Mouse (Mus musculus) central nervous system, embryonic 11.5 days (tissue): Measurements from ENCODE around the gene Ppp1r13b. TPM values are rescaled to one million over a fixed set of nuclear protein-coding genes. Genes with fewer than 3 reads are reported as not detected.

Experiments
- polyA plus RNA-seq: library from polyadenylated mRNA; depleted of rRNA; stranded (reverse); fragments of >200 nt; gene quantifications from 2 replicates; pipeline ENCODE4 v1.2.3, GENCODE M21; 2012; rRNA removed

The Ppp1r13b gene
- 5.6 and 8.7 TPM in 2 replicates for polyA plus RNA-seq

DNA sequence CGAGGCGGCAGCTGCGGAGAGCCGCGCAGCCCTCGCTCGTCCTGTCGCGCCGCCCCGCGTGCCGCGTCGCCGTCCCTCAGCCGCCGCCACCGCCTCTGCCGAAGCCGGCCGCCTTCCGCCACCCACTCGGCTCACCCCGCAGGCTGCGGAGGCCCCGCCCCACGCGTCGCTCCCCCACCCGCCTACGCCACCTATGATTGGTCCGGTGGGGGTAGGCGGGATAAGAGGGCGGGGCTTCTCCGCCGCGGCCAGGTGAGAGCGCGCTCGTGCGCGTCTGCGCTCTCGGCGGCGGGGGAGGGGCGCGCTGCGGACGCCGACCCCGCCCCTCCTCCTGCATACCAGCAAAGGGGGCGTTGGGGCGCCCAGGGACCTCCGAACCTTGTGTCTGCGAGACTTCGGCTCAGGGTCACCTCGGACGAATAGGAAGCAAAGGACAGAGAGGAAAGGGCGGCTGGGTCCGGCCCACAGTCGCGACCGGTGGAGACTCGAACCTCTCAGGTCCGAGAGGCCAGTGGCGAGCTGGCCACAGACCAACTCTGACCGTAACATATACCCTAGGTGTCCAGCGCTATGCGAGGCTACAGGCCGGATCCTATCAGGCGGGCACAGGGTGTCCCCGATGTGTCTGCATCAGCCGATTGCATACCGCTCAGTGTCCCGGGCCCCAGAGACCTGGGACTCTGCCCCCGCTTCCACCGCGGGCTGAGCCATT is at the start of gene Ppp1r13b:
Gene Ppp1r13b, minus strand, starts transcription at position 141 of the 712 bp plus-strand sequence.

DNA sequence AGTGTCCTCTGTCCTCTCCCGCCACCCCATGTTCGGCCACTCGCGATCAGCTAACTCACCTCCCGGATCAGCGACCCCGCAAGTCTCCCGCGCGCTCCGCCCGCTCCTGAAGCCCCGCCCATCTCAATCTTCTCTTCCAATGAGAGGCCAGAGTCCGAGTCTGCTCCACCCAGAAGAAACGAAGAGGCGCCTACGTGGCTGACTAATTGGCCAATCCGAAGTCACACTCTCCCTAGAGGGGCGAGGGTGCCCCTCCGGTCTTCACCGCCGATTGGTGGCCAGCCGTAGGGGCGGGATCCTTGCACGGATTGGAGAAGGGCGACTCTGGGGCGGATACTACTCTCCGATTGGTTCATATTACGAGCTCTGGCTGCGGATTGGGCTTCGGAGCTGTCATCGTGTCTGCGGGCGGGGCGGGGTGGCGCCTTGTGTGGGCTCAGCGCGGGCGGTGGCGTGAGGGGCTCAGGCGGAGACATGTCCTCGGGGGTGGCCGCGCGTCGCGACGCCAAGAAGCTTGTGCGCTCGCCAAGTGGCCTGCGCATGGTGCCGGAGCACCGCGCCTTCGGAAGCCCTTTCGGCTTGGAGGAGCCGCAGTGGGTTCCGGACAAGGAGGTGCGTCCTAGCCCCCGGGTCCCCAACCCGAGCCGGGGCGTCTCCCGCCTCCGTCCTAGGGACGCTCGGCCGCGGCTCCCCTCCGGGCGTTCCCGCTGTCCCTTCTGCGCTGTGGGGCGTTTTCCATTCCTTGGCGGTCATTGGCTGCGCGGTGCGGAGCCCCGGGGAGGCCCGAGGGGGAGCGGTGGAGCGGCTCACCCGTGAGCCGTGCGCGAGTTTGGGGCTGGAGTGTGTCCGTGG is 93.9 kb downstream of the Ppp1r13b start, which contains the start of the genes Xrcc3 and Zfyve21:
Gene Xrcc3, minus strand, starts transcription at position 108 of the 852 bp plus-strand sequence.
Gene Zfyve21, plus strand, starts transcription at position 405 of the 852 bp plus-strand sequence.

Other genes with a start within 250 kb of the Ppp1r13b start
- 1,015 and 1,669 TPM in 2 replicates for gene Ckb, start 235.8 kb downstream of the Ppp1r13b start, polyA plus RNA-seq
- gene Trmt61a, start 230.0 kb downstream of the Ppp1r13b start, polyA plus RNA-seq = 20.6 and 23.6 TPM in 2 replicates
- 39.4 and 61.9 TPM in 2 replicates for gene Bag5, start 194.9 kb downstream of the Ppp1r13b start, polyA plus RNA-seq
- gene Apopt1, start 194.8 kb downstream of the Ppp1r13b start, polyA plus RNA-seq = 37.1 and 38.3 TPM in 2 replicates
- gene Klc1, start 149.3 kb downstream of the Ppp1r13b start, polyA plus RNA-seq = 285 and 507 TPM in 2 replicates
- 25.0 and 25.3 TPM in 2 replicates for gene Xrcc3, start 94.2 kb downstream of the Ppp1r13b start, polyA plus RNA-seq
- gene Zfyve21, start 93.9 kb downstream of the Ppp1r13b start, polyA plus RNA-seq = 48.3 and 54.6 TPM in 2 replicates
- 164 and 284 TPM in 2 replicates for gene Atp5mpl, start 58.9 kb upstream of the Ppp1r13b start, polyA plus RNA-seq
- 1.8 and 2.0 TPM in 2 replicates for gene Tdrd9, start 63.4 kb upstream of the Ppp1r13b start, polyA plus RNA-seq
- gene Rd3l, start 73.2 kb upstream of the Ppp1r13b start, polyA plus RNA-seq = not detected in 2 replicates
- gene Aspg, start 198.6 kb upstream of the Ppp1r13b start, polyA plus RNA-seq = 1.5 and 2.6 TPM in 2 replicates
- 15.9 and 17.4 TPM in 2 replicates for gene Kif26a, start 238.1 kb upstream of the Ppp1r13b start, polyA plus RNA-seq